Mouse (Mus musculus): ENCODE measurements around the gene Disc1. TPM values are rescaled to one million over a fixed set of nuclear protein-coding genes. Genes with fewer than 3 reads are reported as not detected.

The Disc1 gene
- total RNA-seq, 2 experiments from 2014 or later: 2.5 to 2.7 TPM

DNA sequence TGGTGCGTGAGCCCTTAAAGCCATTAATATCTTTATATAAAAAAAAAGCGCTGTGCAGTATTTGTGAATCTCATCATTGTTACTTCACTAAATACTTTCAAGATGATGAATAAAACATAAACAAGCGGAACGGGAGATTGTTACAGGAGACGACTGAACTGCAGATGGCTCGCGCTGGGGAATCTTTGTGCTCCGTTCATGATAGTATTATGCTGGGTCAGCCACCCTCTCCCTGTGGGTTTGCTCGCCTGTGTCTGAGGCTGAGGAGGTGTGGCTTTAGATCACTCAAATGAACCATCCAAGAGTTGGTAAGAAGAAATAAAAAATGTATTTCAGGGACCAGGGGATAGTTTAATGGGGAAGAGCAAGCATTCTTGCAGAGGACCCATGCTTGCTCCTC is 113.0 kb downstream of the Disc1 start:
- DNase-seq (ENCODE audit: extremely low spot score in 1 of 2, low spot score in 2 of 2): no peak
- intact Hi-C loops (cut with DNase I): loop anchor here (2.0 to 5.0 kb wide), 2 partner anchors 405 to 704 kb away; no protein-coding TSS in a partner anchor
- TF ChIP-seq CTCF (IDR thresholded peaks at IDR 0.05): no peak
- H3K27ac ChIP-seq: no peak overlapping the region
- no peak overlapping the region for H3K4me3 ChIP-seq

- TF ChIP-seq CTCF (IDR thresholded peaks at IDR 0.05): no peak
- H3K27ac ChIP-seq: no peak overlapping the region
- intact Hi-C loops (cut with DNase I): loop anchor here (5.0 kb wide), 1 partner anchor 403 kb away; no protein-coding TSS in a partner anchor
- no peak for DNase-seq (ENCODE audit: extremely low spot score in 1 of 2, low spot score in 2 of 2)
- no peak overlapping the region for H3K4me3 ChIP-seq
These were observed 115.6 kb downstream of the Disc1 start for GRCm38 (mm10) chr8:125169628-125170027.

- Histone ChIP-seq H3K27ac (no peak overlapping the region), H3K4me3 (no peak overlapping the region)
- DNase-seq (ENCODE audit: extremely low spot score in 1 of 2, low spot score in 2 of 2): no peak
- intact Hi-C loops (cut with DNase I): no loop called here
- TF ChIP-seq CTCF (IDR thresholded peaks at IDR 0.05): no peak
These were observed 117.5 kb downstream of the Disc1 start for GRCm38 (mm10) chr8:125171531-125171930.

DNA sequence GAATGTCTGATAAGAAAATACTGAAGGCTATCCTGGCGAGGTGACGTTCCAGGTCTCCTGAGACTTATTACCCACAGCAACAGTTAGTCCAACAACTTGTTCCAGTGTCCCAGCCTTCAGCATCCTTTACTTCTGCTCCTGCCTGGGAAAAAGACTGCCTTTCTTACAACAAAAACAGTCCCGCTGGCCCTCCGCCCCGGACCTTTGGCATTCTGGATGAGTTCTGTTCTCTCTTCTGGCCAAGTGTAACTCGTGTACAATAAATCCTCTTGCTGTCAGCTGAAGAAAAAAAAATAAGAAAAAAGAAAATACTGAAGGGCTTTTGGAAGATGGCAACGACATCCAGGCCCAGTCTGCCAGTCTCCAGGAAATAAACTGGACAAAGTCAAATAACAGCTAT is 120.2 kb downstream of the Disc1 start:
- no peak for TF ChIP-seq CTCF (IDR thresholded peaks at IDR 0.05)
- peak in 1 of 2 experiments; percentile 28 for DNase-seq (ENCODE audit: extremely low spot score in 1 of 2, low spot score in 2 of 2)
- H3K4me3 ChIP-seq: no peak overlapping the region
- H3K27ac ChIP-seq: no peak overlapping the region
- intact Hi-C loops (cut with DNase I): no loop called here

DNA sequence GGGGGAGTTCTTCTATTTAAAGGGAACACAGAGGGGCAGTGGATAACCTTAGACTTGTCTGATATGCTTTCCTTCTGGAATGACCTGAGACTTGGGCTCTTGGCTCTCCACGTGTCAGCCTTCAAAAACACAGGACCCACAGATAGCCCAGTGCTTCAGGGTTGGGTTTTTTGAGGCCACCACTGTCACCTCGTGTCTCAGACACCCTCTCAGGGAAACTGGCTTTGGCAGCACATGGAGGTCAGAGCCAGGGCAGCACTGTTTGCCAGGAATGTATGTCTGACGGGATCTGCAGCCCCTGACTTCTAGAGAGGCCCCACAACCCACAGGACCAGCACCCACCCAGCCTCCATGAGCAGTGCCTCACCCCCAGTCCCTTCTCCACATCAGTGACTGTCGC is 120.9 kb downstream of the Disc1 start:
- DNase-seq (ENCODE audit: extremely low spot score in 1 of 2, low spot score in 2 of 2): no peak
- TF ChIP-seq CTCF (IDR thresholded peaks at IDR 0.05): no peak
- no peak overlapping the region for H3K27ac ChIP-seq
- no peak overlapping the region for H3K4me3 ChIP-seq
- intact Hi-C loops (cut with DNase I): no loop called here

DNA sequence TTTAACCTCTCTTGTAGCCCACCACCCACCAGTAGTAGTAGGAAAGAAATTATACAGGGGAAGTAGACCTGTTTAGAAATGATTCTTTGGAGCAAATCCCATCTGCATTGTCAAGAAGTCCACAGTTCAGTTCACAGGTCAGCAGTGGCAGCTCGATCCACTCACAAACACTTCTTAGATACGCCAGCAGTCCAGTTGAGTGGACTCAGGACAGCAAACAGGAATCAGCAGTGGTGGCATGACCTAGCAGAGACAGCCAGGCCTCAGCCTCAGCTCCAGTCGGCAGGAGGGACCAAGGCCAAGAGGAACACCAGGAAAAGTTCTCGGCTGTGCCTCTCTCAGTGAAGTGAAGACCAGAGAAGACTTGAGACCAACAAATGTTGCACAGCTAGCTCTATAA is 121.7 kb downstream of the Disc1 start:
- no peak for TF ChIP-seq CTCF (IDR thresholded peaks at IDR 0.05)
- intact Hi-C loops (cut with DNase I): no loop called here
- H3K27ac ChIP-seq: no peak overlapping the region
- no peak overlapping the region for H3K4me3 ChIP-seq
- no peak for DNase-seq (ENCODE audit: extremely low spot score in 1 of 2, low spot score in 2 of 2)

DNA sequence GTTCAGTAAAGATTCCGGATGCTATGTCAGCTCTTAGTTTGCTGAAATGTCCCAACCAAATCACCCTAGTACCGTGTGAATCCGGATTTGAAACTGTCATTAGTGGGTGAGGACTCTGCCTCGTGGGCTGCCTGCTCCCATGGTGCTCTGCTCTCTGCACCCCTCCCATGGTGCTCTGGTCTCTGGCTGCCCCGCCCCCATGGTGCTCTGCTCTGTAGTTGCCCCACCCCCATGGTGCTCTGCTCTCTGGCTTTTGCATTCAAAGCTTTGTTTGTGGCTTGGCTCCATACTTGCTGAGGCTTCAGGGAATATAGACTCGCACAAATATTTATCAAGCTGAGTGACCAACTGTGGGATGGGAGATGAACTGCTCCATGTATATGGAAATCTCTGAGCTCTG is 123.1 kb downstream of the Disc1 start:
- no peak for TF ChIP-seq CTCF (IDR thresholded peaks at IDR 0.05)
- no peak for DNase-seq (ENCODE audit: extremely low spot score in 1 of 2, low spot score in 2 of 2)
- intact Hi-C loops (cut with DNase I): no loop called here
- Histone ChIP-seq H3K27ac (no peak overlapping the region), H3K4me3 (no peak overlapping the region)

- H3K4me3 ChIP-seq: no peak overlapping the region
- intact Hi-C loops (cut with DNase I): no loop called here
- H3K27ac ChIP-seq: no peak overlapping the region
- TF ChIP-seq CTCF (IDR thresholded peaks at IDR 0.05): no peak
- DNase-seq (ENCODE audit: extremely low spot score in 1 of 2, low spot score in 2 of 2): no peak
These were observed 124.0 kb downstream of the Disc1 start for GRCm38 (mm10) chr8:125177958-125178357.

GRCm38 (mm10) chr8:125183548-125184451 is 129.8 kb downstream of the Disc1 start:
- H3K27ac ChIP-seq: no peak overlapping the region
- intact Hi-C loops (cut with DNase I): loop anchor here (1.0 to 10.0 kb wide), 5 partner anchors 71 to 689 kb away; partner anchors contain the start of gene Sipa1l2
- TF ChIP-seq CTCF (IDR thresholded peaks at IDR 0.05): peak; percentile 98
- DNase-seq (ENCODE audit: extremely low spot score in 1 of 2, low spot score in 2 of 2): peak; percentile 76 to 88
- no peak overlapping the region for H3K4me3 ChIP-seq

- no peak for TF ChIP-seq CTCF (IDR thresholded peaks at IDR 0.05)
- intact Hi-C loops (cut with DNase I): loop anchor here (1.0 to 10.0 kb wide), 5 partner anchors 70 to 688 kb away; partner anchors contain the start of gene Sipa1l2
- Histone ChIP-seq H3K4me3 (no peak overlapping the region), H3K27ac (no peak overlapping the region)
- DNase-seq (ENCODE audit: extremely low spot score in 1 of 2, low spot score in 2 of 2): no peak
These were observed 130.4 kb downstream of the Disc1 start for GRCm38 (mm10) chr8:125184452-125184817.

DNA sequence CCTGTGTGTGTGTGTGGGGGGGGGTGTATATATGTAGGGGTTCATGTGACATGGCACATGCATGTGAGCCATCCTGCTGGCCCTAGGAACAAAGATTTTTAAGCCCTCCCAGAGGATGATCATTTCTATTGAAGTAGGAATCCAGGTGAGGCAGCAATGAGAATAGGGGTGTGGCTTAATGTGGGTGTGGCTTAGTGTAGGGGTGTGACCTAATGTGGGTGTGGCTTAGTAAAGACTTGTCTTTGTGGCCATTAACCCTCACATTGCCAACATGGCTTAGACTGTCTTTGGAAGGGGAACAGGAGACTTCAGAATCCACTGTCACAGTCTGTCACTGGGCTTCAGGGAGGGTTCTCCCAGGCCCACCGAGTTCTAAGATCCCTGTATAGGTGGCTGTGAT is 130.9 kb downstream of the Disc1 start:
- DNase-seq (ENCODE audit: extremely low spot score in 1 of 2, low spot score in 2 of 2): no peak
- no peak for TF ChIP-seq CTCF (IDR thresholded peaks at IDR 0.05)
- intact Hi-C loops (cut with DNase I): loop anchor here (1.0 to 10.0 kb wide), 5 partner anchors 70 to 687 kb away; partner anchors contain the start of gene Sipa1l2
- Histone ChIP-seq H3K27ac (no peak overlapping the region), H3K4me3 (no peak overlapping the region)

DNA sequence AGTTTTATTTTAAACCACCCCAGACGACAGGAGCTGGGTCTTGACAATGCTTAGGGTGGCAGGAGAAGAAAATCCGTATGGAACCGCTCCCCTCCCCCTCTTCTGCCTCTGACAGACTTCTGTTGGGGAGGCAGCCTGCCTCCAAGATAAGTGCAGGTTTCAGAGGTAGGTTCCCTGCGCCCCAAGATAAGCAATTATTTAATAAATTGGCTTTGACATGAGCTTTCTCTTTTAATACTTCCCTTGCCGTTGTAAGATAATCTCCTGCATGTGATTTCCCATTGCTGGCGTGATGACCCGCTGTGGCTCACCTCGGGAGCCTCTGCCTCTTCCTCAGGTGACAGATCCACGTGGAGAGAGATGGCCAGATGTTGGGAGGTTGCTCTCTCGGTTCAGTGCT is 133.0 kb downstream of the Disc1 start:
- intact Hi-C loops (cut with DNase I): loop anchor here (10.0 kb wide), 1 partner anchor 548 kb away; no protein-coding TSS in a partner anchor
- no peak for DNase-seq (ENCODE audit: extremely low spot score in 1 of 2, low spot score in 2 of 2)

More for the DNA sequence above, 133.0 kb downstream of the Disc1 start:
- H3K4me3 ChIP-seq: no peak overlapping the region
- no peak for TF ChIP-seq CTCF (IDR thresholded peaks at IDR 0.05)
- no peak overlapping the region for H3K27ac ChIP-seq
